Mouse (Mus musculus) kidney, postnatal 0 days (tissue): Measurements from ENCODE around the gene Rad23b. TPM values are rescaled to one million over a fixed set of nuclear protein-coding genes. Genes with fewer than 3 reads are reported as not detected.
"Not testable (repeated sequence)": the region's sequence is repeated elsewhere in the genome, so short reads cannot be mapped to it uniquely, and the experiment has no call there.

Source experiments
- ATAC-seq: fragments of 200-750 bp; cut with Nextera tagmentation; replicated peaks from 2 replicates; pipeline ENCODE4 v1.8.0; 2017; ENCODE audit warnings: low read depth, moderate number of reproducible peaks, moderate TSS enrichment, moderate library complexity; ENCODE audit not compliant: low FRiP score
- DNase-seq: peaks from one replicate; pipeline ENCODE4 v3.0.0-alpha.2; 2016; ENCODE audit warnings: low spot score
- H3K27ac ChIP-seq: fragments of 300-500 bp; sonication (generic); 2 replicates; pipeline ENCODE4 v1.5.1; 2014; ENCODE audit warnings: mild to moderate bottlenecking
- H3K27me3 ChIP-seq: fragments of 300-500 bp; sonication (generic); 2 replicates; pipeline ENCODE4 v1.6.1; 2014; ENCODE audit warnings: low read length, mixed read lengths; ENCODE audit not compliant: insufficient read depth
- H3K36me3 ChIP-seq: fragments of 300-500 bp; sonication (generic); 2 replicates; pipeline ENCODE4 v1.6.1; 2014; ENCODE audit warnings: low read length, mixed read lengths; ENCODE audit not compliant: insufficient read depth
- H3K4me1 ChIP-seq: fragments of 300-500 bp; sonication (generic); replicated peaks from 2 replicates; pipeline ENCODE4 v1.6.1; 2014; ENCODE audit warnings: antibody characterized with exemption, low read length, mixed read lengths; ENCODE audit not compliant: insufficient read depth
- H3K4me2 ChIP-seq: fragments of 300-500 bp; sonication (generic); 2 replicates; pipeline ENCODE4 v1.6.1; 2014; ENCODE audit warnings: mild to moderate bottlenecking, low read length, moderate library complexity, mixed read lengths
- H3K4me3 ChIP-seq: fragments of 300-500 bp; sonication (generic); replicated peaks from 2 replicates; pipeline ENCODE4 v1.5.1; 2014; ENCODE audit warnings: low read depth, low read length
- H3K9ac ChIP-seq: fragments of 300-500 bp; sonication (generic); 2 replicates; pipeline ENCODE4 v1.6.1; 2014; ENCODE audit warnings: low read depth, low read length
- H3K9me3 ChIP-seq: fragments of 300-500 bp; sonication (generic); replicated peaks from 2 replicates; pipeline ENCODE4 v1.6.1; 2016; ENCODE audit warnings: low read length, inconsistent platforms, mixed read lengths
- CTCF ChIP-seq: IDR thresholded peaks from 2 replicates; pipeline ENCODE4 v1.5.1; 2016; ENCODE audit warnings: antibody characterized with exemption, low read depth, mild to moderate bottlenecking, moderate library complexity
- WGBS: fragments of 180-500 bp; shearing (Covaris S2); extraction: QIAGEN DNeasy Blood & Tissue Kit; methylation state at CpG from one replicate; pipeline ENCODE4 v1.1.7; 2014; 5-methylcytosine and 5-hydroxymethylcytosine counted together
- polyA plus RNA-seq: library from polyadenylated mRNA; unstranded; fragments of >200 nt; fragmentation: Nextera tagmentation; extraction: Ambion mirVana; gene quantifications from 2 replicates; pipeline ENCODE4 v1.2.1, GENCODE M21; 2015

Gene Rad23b
- polyA plus RNA-seq, 1 experiment from 2014 or later = 79.7 TPM

- Histone ChIP-seq H3K27ac (no peak overlapping the region), H3K36me3 (no peaks in the 10 kb centered on the region), H3K9ac (no peak overlapping the region), H3K4me1 (no peaks in the 10 kb centered on the region), H3K27me3 (no peaks in the 10 kb centered on the region), H3K9me3 (no peaks in the 10 kb centered on the region), H3K4me2 (peak overlapping the region; percentile 2; the same call in 1 of the 2 replicates), H3K4me3 (no peak overlapping the region)
- DNase-seq = peak; percentile 20
- TF ChIP-seq CTCF = peak; percentile 67
- 41% methylated on average over 17 of the region's 17 CpGs for WGBS
- ATAC-seq = no peak
These were observed 48.3 kb downstream of the Rad23b start for GRCm38 (mm10) chr4:55397911-55398762.

- H3K27ac ChIP-seq = no peak overlapping the region
- TF ChIP-seq CTCF = no peak
- H3K9ac ChIP-seq = no peak overlapping the region
- ATAC-seq (no peak), DNase-seq (no peak)
- H3K4me3 ChIP-seq = no peak overlapping the region
- H3K4me1 ChIP-seq = no peaks in the 10 kb centered on the region
- 81% methylated on average over 11 of the region's 11 CpGs for WGBS
- peak overlapping the region; percentile 2; the same call in 1 of the 2 replicates for H3K4me2 ChIP-seq
- no peaks in the 10 kb centered on the region for H3K27me3 ChIP-seq
- H3K9me3 ChIP-seq = no peaks in the 10 kb centered on the region
- no peaks in the 10 kb centered on the region for H3K36me3 ChIP-seq
These were observed 49.1 kb downstream of the Rad23b start for GRCm38 (mm10) chr4:55398901-55399300.

GRCm38 (mm10) chr4:55405329-55405728, 55.5 kb downstream of the Rad23b start:
- WGBS = 81% methylated on average over 3 of the region's 3 CpGs
- ATAC-seq = no peak
- Histone ChIP-seq H3K27ac (no peak overlapping the region), H3K4me3 (no peak overlapping the region), H3K4me1 (no peaks in the 10 kb centered on the region), H3K9ac (no peak overlapping the region), H3K36me3 (no peaks in the 10 kb centered on the region), H3K9me3 (no peaks in the 10 kb centered on the region), H3K4me2 (no peak overlapping the region), H3K27me3 (no peaks in the 10 kb centered on the region)
- DNase-seq = no peak
- TF ChIP-seq CTCF = no peak

- WGBS = 89% methylated on average over 1 of the region's 1 CpGs
- Histone ChIP-seq H3K36me3 (no peaks in the 10 kb centered on the region), H3K27ac (no peak overlapping the region), H3K27me3 (no peaks in the 10 kb centered on the region), H3K4me3 (no peak overlapping the region), H3K9me3 (no peaks in the 10 kb centered on the region), H3K9ac (no peak overlapping the region), H3K4me1 (no peaks in the 10 kb centered on the region), H3K4me2 (no peak overlapping the region)
- DNase-seq (no peak), ATAC-seq (no peak)
- TF ChIP-seq CTCF = no peak
These were observed 56.7 kb downstream of the Rad23b start for GRCm38 (mm10) chr4:55406558-55406957.

GRCm38 (mm10) chr4:55408081-55408480, 58.2 kb downstream of the Rad23b start:
- H3K4me2 ChIP-seq = no peak overlapping the region
- ATAC-seq = no peak
- no peak for DNase-seq
- H3K36me3 ChIP-seq = no peaks in the 10 kb centered on the region
- WGBS = 64% methylated on average over 2 of the region's 2 CpGs
- no peak overlapping the region for H3K4me3 ChIP-seq
- TF ChIP-seq CTCF = no peak
- no peaks in the 10 kb centered on the region for H3K9me3 ChIP-seq
- H3K4me1 ChIP-seq = no peaks in the 10 kb centered on the region
- H3K9ac ChIP-seq = no peak overlapping the region
- H3K27me3 ChIP-seq = no peaks in the 10 kb centered on the region
- H3K27ac ChIP-seq = no peak overlapping the region

GRCm38 (mm10) chr4:55409025-55409424, 59.2 kb downstream of the Rad23b start:
- H3K9ac ChIP-seq = no peak overlapping the region
- ATAC-seq (no peak), DNase-seq (no peak)
- no peak for TF ChIP-seq CTCF
- no peak overlapping the region for H3K4me2 ChIP-seq
- H3K36me3 ChIP-seq = no peaks in the 10 kb centered on the region
- no peaks in the 10 kb centered on the region for H3K27me3 ChIP-seq
- H3K4me3 ChIP-seq = no peak overlapping the region
- 93% methylated on average over 16 of the region's 16 CpGs for WGBS
- H3K9me3 ChIP-seq = no peaks in the 10 kb centered on the region
- H3K27ac ChIP-seq = no peak overlapping the region
- H3K4me1 ChIP-seq = no peaks in the 10 kb centered on the region

- H3K9me3 ChIP-seq, H3K4me1 ChIP-seq, H3K4me3 ChIP-seq, H3K4me2 ChIP-seq, H3K27ac ChIP-seq, DNase-seq, H3K27me3 ChIP-seq, H3K9ac ChIP-seq, ATAC-seq, H3K36me3 ChIP-seq: not testable (repeated sequence)
- WGBS = 94% methylated on average over 1 of the region's 1 CpGs
These were observed 59.9 kb downstream of the Rad23b start for GRCm38 (mm10) chr4:55409578-55410224.
